Mouse (Mus musculus) cerebellum, postnatal 14 days (tissue): ENCODE results near the gene Mpdz.
A peak's percentile ranks its signal among the peaks of the same experiment; 100 is the strongest.

Experiments
- DNase-seq, 2 experiments: peaks; one replicate each; pipeline ENCODE4 v3.0.0; 2021; ENCODE audit warnings: mixed read lengths in 2 of 2

Mpdz gene

GRCm38 (mm10) chr4:81279451-81279850 lies 163.2 kb downstream of the Mpdz start:
- no peak for DNase-seq

DNA sequence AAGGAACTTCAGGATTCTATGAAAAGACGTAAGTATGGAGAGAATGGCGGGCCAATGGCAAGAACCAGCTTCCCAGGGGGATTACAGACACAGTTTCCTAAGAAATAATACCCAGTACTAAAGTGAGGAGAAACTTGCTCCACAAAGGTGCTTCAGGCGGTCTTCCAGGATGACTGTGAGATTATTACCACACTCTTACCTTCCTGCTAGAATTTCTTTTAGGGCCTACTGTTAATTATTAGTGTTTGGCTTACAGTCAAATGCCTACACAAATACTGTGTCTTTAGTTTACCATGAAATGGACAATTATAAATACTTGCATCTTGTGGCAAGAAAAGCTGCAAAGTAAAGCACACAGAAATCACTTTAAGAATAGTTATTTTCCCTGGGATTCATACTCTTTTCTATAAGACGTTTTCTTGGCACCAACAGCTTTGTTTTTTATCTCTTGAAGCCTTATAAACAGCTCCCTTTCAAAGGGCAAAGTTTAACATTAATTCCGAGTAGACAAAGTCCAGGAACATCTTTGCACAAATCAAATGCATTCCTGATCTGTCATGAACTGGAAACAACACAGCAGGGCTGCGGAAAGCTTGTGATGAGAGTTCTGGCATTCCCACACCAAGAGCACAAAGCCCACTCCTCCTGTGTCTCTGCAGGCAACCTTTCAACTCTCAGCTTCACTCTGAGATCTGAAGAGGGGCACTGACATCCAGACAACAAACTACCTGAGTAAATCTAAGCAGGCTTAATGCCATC lies 166.5 kb downstream of the Mpdz start:
- DNase-seq, result peak in 1 of 2 experiments; percentile 12

GRCm38 (mm10) chr4:81273067-81273466 lies 169.5 kb downstream of the Mpdz start:
- DNase-seq, result no peak

DNA sequence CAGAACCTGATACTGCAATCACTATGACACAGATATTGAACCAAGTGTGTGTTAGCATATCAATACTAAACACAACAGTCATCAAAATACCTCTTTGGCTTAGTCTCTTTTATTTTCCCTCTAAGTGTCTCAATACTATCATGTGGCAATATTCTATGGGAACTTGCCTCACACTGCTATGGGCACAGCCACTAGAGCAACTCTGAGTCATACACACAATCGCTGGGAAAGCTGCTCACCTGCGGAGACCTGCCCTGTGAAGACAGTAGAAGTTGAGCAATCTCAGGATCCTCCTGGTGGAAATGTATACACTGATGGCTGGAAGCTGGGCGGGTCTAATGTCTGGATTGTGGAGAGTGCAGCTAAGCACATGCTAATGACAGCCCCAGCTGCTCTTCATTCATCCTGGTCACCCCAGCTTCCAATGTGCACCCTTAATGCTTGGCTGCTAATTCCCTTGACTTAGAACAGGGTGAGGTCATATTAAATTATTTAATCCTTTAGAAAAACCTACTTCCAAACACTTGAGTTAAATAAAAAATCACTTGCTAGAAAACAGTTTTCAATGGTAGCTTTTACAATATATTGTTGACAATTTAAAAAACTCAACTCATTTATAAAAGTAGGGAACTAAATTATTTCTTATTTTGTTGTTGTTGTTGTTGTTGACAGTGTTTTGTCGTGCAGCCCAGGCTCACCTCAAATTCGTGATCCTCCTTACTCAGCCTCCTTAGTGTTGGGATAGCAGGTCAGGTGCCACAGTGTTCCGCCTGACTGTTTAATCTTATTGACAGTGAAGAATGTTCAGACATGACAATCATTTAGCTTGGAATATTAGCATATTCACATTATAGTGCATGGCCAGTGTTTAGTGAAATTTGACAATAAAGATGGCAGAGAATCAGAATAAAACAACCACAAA lies 189.5 kb downstream of the Mpdz start:
- DNase-seq, result no peak

GRCm38 (mm10) chr4:81252334-81252733 lies 190.3 kb downstream of the Mpdz start:
- DNase-seq, result peak; percentile 29 to 31

DNA sequence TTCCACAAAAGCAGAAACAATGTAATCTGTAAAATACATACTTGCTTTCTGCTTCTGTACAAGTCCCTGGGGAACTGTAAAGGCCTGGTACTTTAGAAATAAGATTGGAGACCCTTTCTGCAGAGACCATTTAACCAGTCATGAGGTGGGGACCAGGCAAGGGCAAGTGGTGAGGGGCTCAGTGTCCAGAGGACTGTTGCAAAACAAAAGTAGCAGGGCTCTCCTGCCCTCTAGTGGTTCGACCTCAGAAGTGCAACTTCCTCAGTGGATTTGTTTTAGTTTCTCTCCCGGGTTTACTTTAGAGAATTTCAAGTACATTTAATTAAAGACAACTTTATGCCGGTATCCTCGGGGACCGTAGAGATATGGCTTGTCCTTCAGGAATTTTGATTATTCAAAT lies 190.7 kb downstream of the Mpdz start:
- DNase-seq, result peak; percentile 73

DNA sequence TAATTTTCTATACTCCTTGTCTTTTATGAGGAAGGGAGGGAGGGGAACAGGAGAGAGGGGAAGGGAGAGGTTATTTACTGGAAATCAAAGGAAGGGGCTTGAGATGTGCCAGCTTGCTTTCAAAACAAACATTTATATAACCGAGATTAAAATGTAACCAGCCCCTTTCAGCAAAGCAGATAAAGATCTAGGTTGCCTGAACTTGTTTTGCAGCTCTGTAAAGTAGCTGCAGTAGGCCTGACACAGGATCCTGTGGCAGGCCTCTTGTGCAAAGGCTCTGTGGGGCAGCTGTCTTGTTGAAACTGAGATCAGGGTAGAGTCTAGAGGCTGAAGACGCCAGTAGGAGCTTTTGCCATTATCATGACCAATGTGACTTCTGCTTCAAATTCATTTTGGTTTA lies 193.4 kb downstream of the Mpdz start:
- DNase-seq, result no peak

GRCm38 (mm10) chr4:81236227-81236626 lies 206.4 kb downstream of the Mpdz start:
- no peak for DNase-seq
